Mouse (Mus musculus) erythroblast, embryonic 14.5 days (primary cell): ENCODE measurements around the gene Adamts9. TPM values are rescaled to one million over a fixed set of nuclear protein-coding genes. Genes with fewer than 3 reads are reported as not detected.

ENCODE experiments used
- H3K27me3 ChIP-seq: 2 replicates; pipeline ENCODE4 v1.6.1; 2012; ENCODE audit warnings: inconsistent platforms; ENCODE audit not compliant: control insufficient read depth
- H3K36me3 ChIP-seq: 2 replicates; pipeline ENCODE4 v1.6.1; 2012; ENCODE audit warnings: mild to moderate bottlenecking, inconsistent platforms; ENCODE audit not compliant: control insufficient read depth
- H3K4me1 ChIP-seq: 2 replicates; pipeline ENCODE4 v1.6.1; 2012; ENCODE audit warnings: inconsistent platforms; ENCODE audit not compliant: control insufficient read depth
- H3K4me3 ChIP-seq: replicated peaks from 2 replicates; pipeline ENCODE3; 2012; ENCODE audit warnings: moderate library complexity, mild to moderate bottlenecking, inconsistent platforms
- H3K9me3 ChIP-seq: 2 replicates; pipeline ENCODE4 v1.6.1; 2012; ENCODE audit warnings: low read length, inconsistent platforms, mixed read lengths; ENCODE audit not compliant: control insufficient read depth
- GATA1 ChIP-seq: IDR thresholded peaks from 2 replicates; pipeline ENCODE4 v1.6.1; 2012; ENCODE audit warnings: low read length, inconsistent platforms, mixed read lengths
- TAL1 ChIP-seq: IDR thresholded peaks from 3 replicates; pipeline ENCODE4 v1.6.1; 2012; ENCODE audit warnings: low read length, inconsistent platforms, mixed read lengths
- polyA plus RNA-seq: library from polyadenylated mRNA; stranded (reverse); fragments of >175 nt; gene quantifications from 2 replicates; pipeline ENCODE4 v1.2.3, GENCODE M21; 2012

Adamts9 gene
- polyA plus RNA-seq, 1 experiment: not detected

GRCm38 (mm10) chr6:92871813-92872212 is 71.5 kb downstream of the Adamts9 start:
- no peaks in the 10 kb centered on the region for H3K4me1 ChIP-seq
- H3K36me3 ChIP-seq: no peaks in the 10 kb centered on the region
- no peaks in the 10 kb centered on the region for H3K27me3 ChIP-seq
- TF ChIP-seq TAL1 (no peak), GATA1 (no peak)
- no peaks in the 10 kb centered on the region for H3K9me3 ChIP-seq
- no peak overlapping the region for H3K4me3 ChIP-seq

DNA sequence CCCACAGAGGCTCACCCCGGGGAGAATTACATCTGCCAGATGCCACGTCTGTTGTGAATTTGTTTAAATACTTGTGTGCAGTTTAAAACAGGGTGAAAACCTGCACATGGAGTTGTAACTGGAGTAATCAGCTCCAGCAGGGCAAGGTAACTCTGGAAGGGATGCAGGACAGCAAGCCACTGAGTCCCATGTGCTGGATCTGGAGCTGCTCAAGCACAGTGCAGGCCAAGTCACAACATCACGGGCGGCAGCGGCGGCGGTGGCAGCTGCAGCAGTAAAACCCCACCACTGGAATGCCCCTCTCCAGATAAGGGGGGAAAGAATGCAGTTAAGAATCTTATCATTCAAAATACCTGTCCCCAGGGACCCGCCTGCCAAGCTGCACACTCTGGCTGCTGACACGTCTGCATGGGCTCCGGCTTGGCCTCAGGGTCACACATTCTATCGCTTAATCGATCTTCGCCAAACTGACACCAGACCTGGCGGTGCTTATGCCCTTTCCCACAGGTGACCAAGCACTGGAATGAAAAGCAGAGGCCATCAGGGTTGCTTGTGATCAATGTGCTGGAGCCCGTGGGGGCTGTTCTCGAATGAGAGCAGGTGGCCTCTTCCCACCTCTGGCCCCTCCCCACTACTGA is 73.6 kb downstream of the Adamts9 start:
- Histone ChIP-seq H3K36me3 (no peaks in the 10 kb centered on the region), H3K4me3 (no peak overlapping the region), H3K4me1 (no peaks in the 10 kb centered on the region), H3K27me3 (no peaks in the 10 kb centered on the region), H3K9me3 (no peaks in the 10 kb centered on the region)
- TF ChIP-seq GATA1 (no peak), TAL1 (no peak)

DNA sequence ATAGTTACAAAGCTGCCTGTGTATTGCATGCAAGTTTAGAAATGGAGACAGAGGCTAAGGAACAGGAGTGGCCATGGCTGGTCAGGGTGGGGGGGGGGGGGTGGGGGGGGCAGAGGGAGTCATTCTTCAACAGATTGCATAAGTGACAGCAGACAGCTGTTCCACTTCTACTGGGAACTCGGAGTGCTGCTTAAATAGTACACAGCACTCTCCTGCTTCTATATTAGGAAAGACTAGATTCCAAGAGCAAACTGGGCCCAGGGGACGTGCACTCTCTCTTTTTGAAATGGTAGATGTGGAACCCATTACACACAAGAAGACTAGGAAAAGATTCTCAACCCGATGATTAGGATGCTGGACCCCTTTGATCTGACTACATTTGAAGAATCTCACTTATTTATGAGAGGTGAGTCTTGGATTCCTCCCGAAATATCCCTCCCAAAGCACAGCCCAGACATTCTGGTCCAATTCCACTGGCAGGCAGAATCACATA is 74.2 kb downstream of the Adamts9 start, which contains the start of gene Gm15737:
Gm15737 (plus strand) TSS at position 269 of the 493 bp plus-strand sequence.
- no peaks in the 10 kb centered on the region for H3K4me1 ChIP-seq
- TF ChIP-seq TAL1 (no peak), GATA1 (no peak)
- no peaks in the 10 kb centered on the region for H3K9me3 ChIP-seq
- H3K36me3 ChIP-seq: no peaks in the 10 kb centered on the region
- H3K27me3 ChIP-seq: no peaks in the 10 kb centered on the region
- no peak within 1 kb of the TSS for H3K4me3 ChIP-seq

DNA sequence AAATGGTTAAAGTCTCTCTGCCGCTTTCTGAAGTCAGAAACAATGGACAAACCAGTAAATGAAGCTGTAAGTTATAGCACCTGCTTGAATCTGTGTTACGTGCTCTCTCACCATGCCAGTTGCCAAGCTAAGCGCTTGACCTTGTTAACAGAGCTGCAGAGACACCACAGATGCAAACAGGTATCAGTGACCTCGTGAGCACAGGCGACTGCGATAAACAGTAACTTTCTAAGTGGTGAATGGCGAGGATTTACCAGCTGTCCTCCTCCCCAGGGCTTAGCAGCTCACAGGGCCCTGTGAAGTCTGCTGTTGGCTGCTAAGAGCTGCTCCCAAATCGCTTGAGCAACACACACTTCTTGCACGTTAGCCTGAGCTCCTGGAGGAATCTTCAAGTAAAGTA is 80.7 kb downstream of the Adamts9 start:
- no peaks in the 10 kb centered on the region for H3K4me1 ChIP-seq
- no peak overlapping the region for H3K4me3 ChIP-seq
- TF ChIP-seq TAL1 (no peak), GATA1 (no peak)
- H3K36me3 ChIP-seq: no peaks in the 10 kb centered on the region
- no peaks in the 10 kb centered on the region for H3K9me3 ChIP-seq
- no peaks in the 10 kb centered on the region for H3K27me3 ChIP-seq

DNA sequence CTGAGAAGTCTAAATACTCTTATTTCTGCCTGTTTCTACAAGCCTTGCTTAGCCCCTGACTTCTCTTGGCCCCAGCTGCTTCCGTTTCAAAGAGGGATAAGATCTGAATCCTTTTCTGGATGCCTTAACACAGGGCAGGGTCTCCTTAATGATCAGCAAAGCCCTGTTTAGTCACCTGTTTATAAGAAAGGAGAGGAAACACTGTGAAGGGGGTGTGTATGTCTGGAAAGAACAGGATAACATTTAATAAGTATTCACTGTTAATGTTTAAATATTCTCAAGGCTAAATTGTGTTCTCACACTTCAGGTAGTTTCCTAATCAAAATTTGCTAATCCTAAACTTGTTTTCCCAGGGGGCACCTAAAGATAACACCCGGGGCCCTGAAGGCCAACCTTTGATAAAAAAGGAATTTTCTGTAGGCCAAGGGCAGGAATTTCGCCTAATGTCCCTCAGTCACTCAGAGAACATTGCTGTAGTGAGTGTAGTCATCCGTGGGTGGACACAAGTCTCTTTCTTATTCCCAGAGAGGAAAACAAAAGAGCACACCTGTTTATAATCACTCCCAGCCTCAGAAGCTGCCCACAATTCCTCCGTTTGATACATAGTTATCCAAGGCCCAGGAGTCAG is 82.9 kb downstream of the Adamts9 start:
- H3K4me3 ChIP-seq: no peak overlapping the region
- no peaks in the 10 kb centered on the region for H3K9me3 ChIP-seq
- TF ChIP-seq TAL1 (no peak), GATA1 (no peak)

GRCm38 (mm10) chr6:92858721-92859510 is 84.4 kb downstream of the Adamts9 start:
- H3K9me3 ChIP-seq: no peaks in the 10 kb centered on the region
- no peaks in the 10 kb centered on the region for H3K4me1 ChIP-seq
- H3K36me3 ChIP-seq: no peaks in the 10 kb centered on the region
- no peaks in the 10 kb centered on the region for H3K27me3 ChIP-seq
- TF ChIP-seq GATA1: no peak
- no peak for TF ChIP-seq TAL1
- H3K4me3 ChIP-seq: no peak overlapping the region

More for the DNA sequence above, 82.9 kb downstream of the Adamts9 start:
- no peaks in the 10 kb centered on the region for H3K4me1 ChIP-seq
- H3K27me3 ChIP-seq: no peaks in the 10 kb centered on the region
- H3K36me3 ChIP-seq: no peaks in the 10 kb centered on the region

DNA sequence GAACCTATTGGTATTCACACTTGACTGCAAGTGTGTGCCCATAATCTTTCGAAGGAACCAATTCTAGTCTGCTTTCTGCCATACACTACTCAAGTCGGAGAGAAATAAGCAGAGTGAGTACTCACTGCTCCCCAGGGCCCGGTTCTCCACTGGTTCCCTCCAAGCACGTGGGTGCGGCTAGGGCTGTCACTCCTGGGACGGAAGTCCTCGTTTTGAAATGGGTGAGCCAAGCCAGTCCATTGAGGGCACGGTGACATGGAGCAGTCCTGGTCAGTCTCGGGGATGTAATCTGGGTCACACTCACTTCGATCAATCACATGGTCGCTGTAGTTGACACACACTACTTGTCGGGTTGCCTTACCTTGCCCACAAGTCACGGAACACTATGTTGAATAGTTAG is 85.5 kb downstream of the Adamts9 start:
- TF ChIP-seq TAL1: no peak
- TF ChIP-seq GATA1: no peak
- Histone ChIP-seq H3K36me3 (no peaks in the 10 kb centered on the region), H3K27me3 (no peaks in the 10 kb centered on the region), H3K9me3 (no peaks in the 10 kb centered on the region), H3K4me1 (no peaks in the 10 kb centered on the region), H3K4me3 (no peak overlapping the region)

DNA sequence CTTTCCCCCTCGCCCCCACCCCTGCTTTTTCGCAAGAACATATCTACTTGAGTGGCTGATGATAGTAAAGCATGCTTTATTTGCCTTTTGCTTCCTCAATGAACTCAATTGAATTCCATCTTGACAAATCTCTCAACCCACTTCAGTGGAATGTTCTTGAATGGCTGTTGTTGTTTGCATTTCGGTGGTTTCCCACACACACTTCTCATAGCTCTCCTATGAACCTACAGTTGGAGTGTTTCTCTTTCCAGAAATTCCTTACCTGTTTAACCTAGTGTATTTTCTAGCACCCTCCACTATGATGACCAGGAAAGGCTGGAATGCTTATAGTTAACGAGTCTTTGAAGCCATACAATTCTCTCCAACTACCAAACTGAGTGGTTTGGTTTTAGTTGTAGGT is 88.4 kb downstream of the Adamts9 start:
- Histone ChIP-seq H3K9me3 (no peaks in the 10 kb centered on the region), H3K27me3 (no peaks in the 10 kb centered on the region), H3K4me1 (no peaks in the 10 kb centered on the region), H3K36me3 (no peaks in the 10 kb centered on the region), H3K4me3 (no peak overlapping the region)
- TF ChIP-seq GATA1 (no peak), TAL1 (no peak)

GRCm38 (mm10) chr6:92850250-92850649 is 93.0 kb downstream of the Adamts9 start:
- H3K36me3 ChIP-seq: no peaks in the 10 kb centered on the region
- H3K27me3 ChIP-seq: no peaks in the 10 kb centered on the region
- no peak for TF ChIP-seq TAL1
- TF ChIP-seq GATA1: no peak
- no peak overlapping the region for H3K4me3 ChIP-seq
- H3K9me3 ChIP-seq: no peaks in the 10 kb centered on the region
- H3K4me1 ChIP-seq: no peaks in the 10 kb centered on the region
